ENCODE assay signal across 20 mouse cellular contexts in the genomic region with DNA sequence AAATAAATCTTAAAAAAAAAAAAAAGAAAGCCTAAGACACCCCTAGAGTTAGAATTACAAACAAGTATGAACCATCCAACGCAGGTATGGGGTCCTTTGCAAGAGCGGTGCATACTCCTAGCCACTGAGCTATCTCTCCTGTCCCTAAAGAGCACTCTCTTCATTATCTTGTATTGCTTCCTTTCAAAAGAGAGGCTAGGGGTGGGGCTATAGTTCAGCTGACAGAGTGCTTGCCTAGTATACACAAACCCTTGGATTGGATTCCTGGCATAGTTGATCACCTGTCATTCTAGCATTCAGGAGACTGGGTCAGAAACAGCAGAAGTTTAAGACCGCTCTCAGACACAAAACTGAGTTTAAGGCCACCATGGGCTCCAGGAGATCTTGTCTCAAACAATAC. TPM values are rescaled to one million over a fixed set of nuclear protein-coding genes. Genes with fewer than 3 reads are reported as not detected.
DNase-seq lines count a peak whose midpoint lies in the region; ATAC-seq and TF ChIP-seq lines count a peak whose summit lies in the region.
"Had no signal": no experiment of that assay in that cellular context is flagged by ENCODE, and none has a peak within 500 bp of the region (broad histone marks: within the 10 kb centered on the region; RNA-seq: fewer than 3 reads in every experiment).

No protein-coding gene starts in this region.

- H3K4me1 ChIP-seq in liver, adult 2 months (ENCODE audit: control insufficient read depth, insufficient read depth, low read length) = peaks cover 9% of the 10 kb centered on the region
- peaks cover 6% of the 10 kb centered on the region; the same call in 1 of the 2 replicates for H3K4me1 ChIP-seq in intestine, embryonic 16.5 days (ENCODE audit: control insufficient read depth, insufficient read depth, low read length)
- no peaks in the 10 kb centered on the region for H3K4me1 ChIP-seq in forebrain, embryonic 13.5 days
- H3K4me1 ChIP-seq: hindbrain, embryonic 15.5 days; midbrain, embryonic 12.5 days had no signal

- TF ChIP-seq CTCF in liver, adult 2 months (IDR thresholded peaks at IDR 0.05; ENCODE audit: low read depth, low read length) = no peak
- TF ChIP-seq CTCF in layer of hippocampus, adult 2 months (conservative IDR thresholded peaks at IDR 0.05) = no peak

- WGBS in liver, adult 2 months = 18% methylated on average over 3 of the region's 3 CpGs
- 55% methylated on average over 3 of the region's 3 CpGs for WGBS in intestine, embryonic 16.5 days
- 91% methylated on average over 3 of the region's 3 CpGs for WGBS in forebrain, embryonic 13.5 days

- 0 out of 2 replicates have a peak, but pooled peaks have one; percentile 40 for ATAC-seq in intestine, embryonic 16.5 days
- no peak for ATAC-seq in forebrain, embryonic 13.5 days

- H3K79me2 ChIP-seq in liver, adult 2 months (ENCODE audit: control insufficient read depth, insufficient read depth, low read length) = no peaks in the 10 kb centered on the region

- peak; percentile 90 for DNase-seq in liver, adult 2 months (ENCODE audit: extremely low read depth, low read depth, low spot score)
- DNase-seq in liver = no peak
- peak; percentile 33 for DNase-seq in MEL-GATA-1-ER (ENCODE audit: extremely low read depth, low read depth)
- DNase-seq in lung, postnatal 25 days (ENCODE audit: low spot score) = peak; percentile 32
- DNase-seq in layer of hippocampus, adult 2 months (ENCODE audit: low spot score in 2 of 2) = no peak
- no peak for DNase-seq in layer of hippocampus, postnatal 36 days
- DNase-seq: adrenal gland, adult 2 months; B cell, adult 2 months; cerebellum, postnatal 14 days; gastrocnemius, adult 2 months; heart, adult 11 months; heart, postnatal 36 days; kidney, postnatal 4 days had no signal

- no peak for TF ChIP-seq POLR2A in liver, adult 2 months (IDR thresholded peaks at IDR 0.05; ENCODE audit: extremely low read depth, insufficient read depth, low read length)

- H3K9ac ChIP-seq in liver, adult 2 months (ENCODE audit: low read depth, low read length) = no peak overlapping the region
- no peak overlapping the region for H3K9ac ChIP-seq in intestine, embryonic 16.5 days (ENCODE audit: low read depth, low read length)
- H3K9ac ChIP-seq in forebrain, embryonic 13.5 days = no peak overlapping the region
- H3K9ac ChIP-seq: heart, embryonic 13.5 days; hindbrain, embryonic 15.5 days; midbrain, embryonic 12.5 days had no signal

- H3K9me3 ChIP-seq in intestine, embryonic 16.5 days (ENCODE audit: control insufficient read depth, low read length) = no peaks in the 10 kb centered on the region
- no peaks in the 10 kb centered on the region for H3K9me3 ChIP-seq in forebrain, embryonic 13.5 days (replicated peaks)
- H3K9me3 ChIP-seq: heart, embryonic 13.5 days; hindbrain, embryonic 15.5 days; midbrain, embryonic 12.5 days had no signal

- no peaks in the 10 kb centered on the region for H3K36me3 ChIP-seq in liver, adult 2 months (ENCODE audit: control insufficient read depth, insufficient read depth, low read length)
- no peaks in the 10 kb centered on the region for H3K36me3 ChIP-seq in intestine, embryonic 16.5 days (ENCODE audit: control insufficient read depth, insufficient read depth, low read length)
- no peaks in the 10 kb centered on the region for H3K36me3 ChIP-seq in forebrain, embryonic 13.5 days (ENCODE audit: poor library complexity, severe bottlenecking)
- H3K36me3 ChIP-seq: heart, embryonic 13.5 days; hindbrain, embryonic 15.5 days; midbrain, embryonic 12.5 days had no signal

- H3K4me2 ChIP-seq in intestine, embryonic 16.5 days (ENCODE audit: low read depth, low read length) = no peak overlapping the region
- H3K4me2 ChIP-seq in forebrain, embryonic 13.5 days = no peak overlapping the region
- H3K4me2 ChIP-seq: heart, embryonic 13.5 days; hindbrain, embryonic 15.5 days; midbrain, embryonic 12.5 days had no signal

- no peak overlapping the region for H3K4me3 ChIP-seq in liver, adult 2 months (ENCODE audit: insufficient read depth, low read depth, low read length)
- H3K4me3 ChIP-seq in intestine, embryonic 16.5 days (ENCODE audit: low read length) = no peak overlapping the region
- no peak overlapping the region for H3K4me3 ChIP-seq in layer of hippocampus, adult 2 months
- no peak overlapping the region for H3K4me3 ChIP-seq in forebrain, embryonic 13.5 days
- H3K4me3 ChIP-seq: gastrocnemius, adult 2 months; heart, embryonic 13.5 days; hindbrain, embryonic 15.5 days; midbrain, embryonic 12.5 days; myocyte had no signal

- no peak overlapping the region for H3K27ac ChIP-seq in liver, adult 2 months (replicated peaks; ENCODE audit: insufficient read depth, low read depth, low read length)
- H3K27ac ChIP-seq in intestine, embryonic 16.5 days (ENCODE audit: low read length) = no peak overlapping the region
- H3K27ac ChIP-seq in layer of hippocampus, adult 2 months = no peak overlapping the region
- H3K27ac ChIP-seq in forebrain, embryonic 13.5 days = no peak overlapping the region
- H3K27ac ChIP-seq: gastrocnemius, adult 2 months; heart, embryonic 13.5 days; hindbrain, embryonic 15.5 days; midbrain, embryonic 12.5 days had no signal

- no peaks in the 10 kb centered on the region for H3K27me3 ChIP-seq in liver, adult 2 months (ENCODE audit: control insufficient read depth, insufficient read depth, low read length)
- H3K27me3 ChIP-seq in intestine, embryonic 16.5 days (replicated peaks; ENCODE audit: control insufficient read depth, insufficient read depth, low read length) = no peaks in the 10 kb centered on the region
- H3K27me3 ChIP-seq in forebrain, embryonic 13.5 days = no peaks in the 10 kb centered on the region
- H3K27me3 ChIP-seq: hindbrain, embryonic 15.5 days; midbrain, embryonic 12.5 days had no signal

RNA-seq across cellular contexts. Expression of a gene that starts 9.5 kb away (rescaled TPM):
- 0.09 and 0.13 TPM in 2 replicates for total RNA-seq in liver, adult 2 months (2014; rRNA removed)
- 0.60 and 0.80 TPM in 2 replicates for polyA plus RNA-seq in liver, adult 2 months (2012; rRNA removed)
- 1.6 and 2.0 TPM in 2 replicates for polyA plus RNA-seq in intestine, embryonic 16.5 days (2015; fragmentation: Nextera tagmentation; extraction: Ambion mirVana)
- 10 to 100 TPM; 16.7 to 18.7 TPM for total RNA-seq in layer of hippocampus, adult 2 months (2021)
- total RNA-seq in layer of hippocampus, postnatal 36 days (2021) = 10 to 100 TPM; 14.8 to 15.5 TPM
- polyA plus RNA-seq in forebrain, embryonic 13.5 days (2015; fragmentation: Nextera tagmentation; extraction: Ambion mirVana) = 7.3 and 8.1 TPM in 2 replicates

RNA-seq across cellular contexts. Expression of a gene that starts 18.6 kb away (rescaled TPM):
- total RNA-seq in liver, adult 2 months (2014; rRNA removed) = 135 and 145 TPM in 2 replicates
- polyA plus RNA-seq in liver, adult 2 months (2012; rRNA removed) = 103 and 168 TPM in 2 replicates
- polyA plus RNA-seq in intestine, embryonic 16.5 days (2015; fragmentation: Nextera tagmentation; extraction: Ambion mirVana) = 11.8 and 13.0 TPM in 2 replicates
- 10 to 100 TPM; 12.5 to 12.6 TPM for total RNA-seq in layer of hippocampus, adult 2 months (2021)
- total RNA-seq in layer of hippocampus, postnatal 36 days (2021) = 10 to 100 TPM; 11.4 to 14.2 TPM
- 9.3 and 10.8 TPM in 2 replicates for polyA plus RNA-seq in forebrain, embryonic 13.5 days (2015; fragmentation: Nextera tagmentation; extraction: Ambion mirVana)

RNA-seq across cellular contexts. Expression of a gene that starts 28.7 kb away (rescaled TPM):
- 234 and 279 TPM in 2 replicates for total RNA-seq in liver, adult 2 months (2014; rRNA removed)
- polyA plus RNA-seq in liver, adult 2 months (2012; rRNA removed) = 425 and 439 TPM in 2 replicates
- polyA plus RNA-seq in intestine, embryonic 16.5 days (2015; fragmentation: Nextera tagmentation; extraction: Ambion mirVana) = 580 and 624 TPM in 2 replicates
- 100 to 1,000 TPM; 283 to 303 TPM for total RNA-seq in layer of hippocampus, adult 2 months (2021)
- 100 to 1,000 TPM; 288 to 319 TPM for total RNA-seq in layer of hippocampus, postnatal 36 days (2021)
- 531 and 638 TPM in 2 replicates for polyA plus RNA-seq in forebrain, embryonic 13.5 days (2015; fragmentation: Nextera tagmentation; extraction: Ambion mirVana)

RNA-seq across cellular contexts. Expression of a gene that starts 40.8 kb away (rescaled TPM):
- total RNA-seq in liver, adult 2 months (2014; rRNA removed) = 68.6 and 74.0 TPM in 2 replicates
- polyA plus RNA-seq in liver, adult 2 months (2012; rRNA removed) = 78.8 and 80.5 TPM in 2 replicates
- 61.6 and 64.5 TPM in 2 replicates for polyA plus RNA-seq in intestine, embryonic 16.5 days (2015; fragmentation: Nextera tagmentation; extraction: Ambion mirVana)
- total RNA-seq in layer of hippocampus, adult 2 months (2021) = 100 to 1,000 TPM; 126 to 134 TPM
- 100 to 1,000 TPM; 131 to 134 TPM for total RNA-seq in layer of hippocampus, postnatal 36 days (2021)
- polyA plus RNA-seq in forebrain, embryonic 13.5 days (2015; fragmentation: Nextera tagmentation; extraction: Ambion mirVana) = 88.3 and 93.1 TPM in 2 replicates

RNA-seq across cellular contexts. Expression of a gene that starts 48.7 kb away (rescaled TPM):
- total RNA-seq in liver, adult 2 months (2014; rRNA removed) = 0.09 and 0.40 TPM in 2 replicates
- polyA plus RNA-seq in liver, adult 2 months (2012; rRNA removed) = 0.72 and 0.83 TPM in 2 replicates
- 1.5 and 1.6 TPM in 2 replicates for polyA plus RNA-seq in intestine, embryonic 16.5 days (2015; fragmentation: Nextera tagmentation; extraction: Ambion mirVana)
- total RNA-seq in layer of hippocampus, adult 2 months (2021) = under 1 TPM; 0.33 to 0.34 TPM
- total RNA-seq in layer of hippocampus, postnatal 36 days (2021) = under 1 TPM; 0.25 to 0.35 TPM
- 0.17 and 0.21 TPM in 2 replicates for polyA plus RNA-seq in forebrain, embryonic 13.5 days (2015; fragmentation: Nextera tagmentation; extraction: Ambion mirVana)
- total RNA-seq: gastrocnemius, adult 2 months; neutrophil, adult 5-6 weeks had no signal

Comparison
In these comparisons a context has a peak if more than half of its experiments do, and no peak if none do; other contexts are left out.
1. DNase-seq: peak in liver, adult 2 months (single experiment), MEL-GATA-1-ER (single experiment) and lung, postnatal 25 days (single experiment); none in liver (single experiment), layer of hippocampus, adult 2 months (0 of 2) and layer of hippocampus, postnatal 36 days (0 of 2).
2. RNA of a gene that starts 9.5 kb away (total RNA-seq): 16.7 to 18.7 TPM in layer of hippocampus, adult 2 months and 14.8 to 15.5 TPM in layer of hippocampus, postnatal 36 days; 0.09 to 0.13 TPM in liver, adult 2 months; every median in the first group is over 10 times any median in the second.